Mouse (Mus musculus) midbrain, embryonic 16.5 days (tissue): ENCODE results near the gene Rnps1. TPM values are rescaled to one million over a fixed set of nuclear protein-coding genes. Genes with fewer than 3 reads are reported as not detected.

ENCODE experiments used
- ATAC-seq: fragments of 200-750 bp; cut with Nextera tagmentation; 2 replicates; pipeline ENCODE4 v1.8.0; 2017; ENCODE audit warnings: moderate TSS enrichment
- H3K27ac ChIP-seq: fragments of 300-500 bp; sonication (generic); 2 replicates; pipeline ENCODE4 v1.5.1; 2014; ENCODE audit warnings: mild to moderate bottlenecking, low read length, mixed read lengths
- H3K27me3 ChIP-seq: fragments of 300-500 bp; sonication (generic); 2 replicates; pipeline ENCODE4 v1.6.1; 2014; ENCODE audit warnings: low read depth, low read length, mixed read lengths; ENCODE audit not compliant: control insufficient read depth, insufficient read depth
- H3K36me3 ChIP-seq: fragments of 300-500 bp; sonication (generic); 2 replicates; pipeline ENCODE4 v1.6.1; 2014; ENCODE audit warnings: mild to moderate bottlenecking, low read length, moderate library complexity, mixed read lengths; ENCODE audit not compliant: control insufficient read depth, insufficient read depth
- H3K4me1 ChIP-seq: fragments of 300-500 bp; sonication (generic); 2 replicates; pipeline ENCODE4 v1.6.1; 2014; ENCODE audit warnings: mild to moderate bottlenecking, low read length, mixed read lengths; ENCODE audit not compliant: control insufficient read depth, insufficient read depth
- H3K4me2 ChIP-seq: fragments of 300-500 bp; sonication (generic); 2 replicates; pipeline ENCODE4 v1.6.1; 2014; ENCODE audit warnings: mild to moderate bottlenecking, low read length, mixed read lengths
- H3K4me3 ChIP-seq: fragments of 300-500 bp; sonication (generic); 2 replicates; pipeline ENCODE4 v1.5.1; 2014; ENCODE audit warnings: low read depth, mild to moderate bottlenecking, low read length, moderate library complexity, mixed read lengths
- H3K9ac ChIP-seq: fragments of 300-500 bp; sonication (generic); 2 replicates; pipeline ENCODE4 v1.6.1; 2014; ENCODE audit warnings: low read depth, low read length, mixed read lengths
- H3K9me3 ChIP-seq: fragments of 300-500 bp; sonication (generic); replicated peaks from 2 replicates; pipeline ENCODE4 v1.6.1; 2014; ENCODE audit warnings: mild to moderate bottlenecking, low read length, mixed read lengths; ENCODE audit not compliant: control insufficient read depth, poor library complexity, severe bottlenecking
- WGBS: fragments of 180-500 bp; shearing (Covaris S2); extraction: QIAGEN DNeasy Blood & Tissue Kit; methylation state at CpG from one replicate; pipeline ENCODE4 v1.1.7; 2014; 5-methylcytosine and 5-hydroxymethylcytosine counted together
- polyA plus RNA-seq: library from polyadenylated mRNA; unstranded; fragments of >200 nt; fragmentation: Nextera tagmentation; extraction: Ambion mirVana; gene quantifications from 2 replicates; pipeline ENCODE4 v1.2.1, GENCODE M21; 2015

The Rnps1 gene
- polyA plus RNA-seq, 1 experiment from 2014 or later = 365 TPM

DNA sequence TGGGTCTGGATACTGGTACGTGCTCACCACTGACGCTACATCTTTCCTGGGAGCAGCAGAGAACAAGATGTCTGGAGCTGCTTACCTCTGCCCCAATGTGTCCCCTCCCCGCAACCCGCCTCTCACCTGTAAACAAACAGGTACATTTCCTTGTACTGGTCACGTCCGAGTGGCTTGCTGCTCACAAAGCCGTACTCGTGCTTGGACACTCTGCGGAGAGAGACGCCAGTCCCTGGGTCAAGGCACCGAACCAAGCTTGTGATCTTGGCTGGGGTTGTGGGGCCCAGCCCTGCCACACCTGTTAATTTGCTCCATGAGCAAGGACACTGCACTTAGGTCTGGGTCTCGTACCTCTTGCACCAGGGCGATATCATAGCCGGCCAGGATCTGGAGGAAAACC is 27.7 kb downstream of the Rnps1 start:
- H3K9ac ChIP-seq = no peak overlapping the region
- peaks cover 52% of the 10 kb centered on the region for H3K36me3 ChIP-seq
- 93% methylated on average over 14 of the region's 14 CpGs for WGBS
- H3K27me3 ChIP-seq = no peaks in the 10 kb centered on the region
- H3K4me1 ChIP-seq = no peaks in the 10 kb centered on the region
- no peak overlapping the region for H3K4me3 ChIP-seq
- no peaks in the 10 kb centered on the region for H3K9me3 ChIP-seq
- no peak overlapping the region for H3K27ac ChIP-seq
- no peak for ATAC-seq
- no peak overlapping the region for H3K4me2 ChIP-seq

DNA sequence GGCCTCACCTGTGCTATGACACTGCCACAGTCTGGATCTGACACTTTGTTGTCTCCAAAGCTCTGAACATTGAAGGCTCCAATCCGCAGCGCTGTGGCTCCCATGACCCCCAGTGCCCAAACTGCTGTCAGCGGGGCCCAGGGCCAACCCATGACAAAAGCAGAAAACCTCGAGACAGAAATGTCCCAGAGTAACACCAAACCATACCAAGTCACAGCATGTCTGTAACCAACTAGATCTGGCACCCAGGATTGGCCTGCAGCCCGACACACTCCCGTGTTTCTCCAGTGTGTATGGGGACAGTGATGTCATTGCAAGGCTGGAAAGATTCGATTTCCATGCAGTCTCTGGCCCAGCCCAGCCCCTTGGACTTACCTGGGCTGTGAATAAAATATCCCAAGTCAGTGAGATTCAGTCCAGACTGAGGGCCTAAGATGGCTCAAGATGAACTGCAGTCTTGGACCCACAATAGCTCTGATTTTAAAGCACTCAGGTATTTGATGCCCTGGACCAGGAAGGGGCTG is 28.3 kb downstream of the Rnps1 start, which contains the start of gene Dnase1l2:
Gene Dnase1l2, minus strand, starts transcription at position 474 of the 524 bp plus-strand sequence.
- 82% methylated on average over 7 of the region's 7 CpGs for WGBS
- Histone ChIP-seq H3K9ac (no peak within 1 kb of the TSS), H3K36me3 (peaks cover 56% of the 10 kb centered on the region), H3K9me3 (no peaks in the 10 kb centered on the region), H3K4me2 (no peak within 1 kb of the TSS), H3K27me3 (no peaks in the 10 kb centered on the region), H3K27ac (no peak within 1 kb of the TSS), H3K4me3 (no peak within 1 kb of the TSS), H3K4me1 (no peaks in the 10 kb centered on the region)
- no peak for ATAC-seq

DNA sequence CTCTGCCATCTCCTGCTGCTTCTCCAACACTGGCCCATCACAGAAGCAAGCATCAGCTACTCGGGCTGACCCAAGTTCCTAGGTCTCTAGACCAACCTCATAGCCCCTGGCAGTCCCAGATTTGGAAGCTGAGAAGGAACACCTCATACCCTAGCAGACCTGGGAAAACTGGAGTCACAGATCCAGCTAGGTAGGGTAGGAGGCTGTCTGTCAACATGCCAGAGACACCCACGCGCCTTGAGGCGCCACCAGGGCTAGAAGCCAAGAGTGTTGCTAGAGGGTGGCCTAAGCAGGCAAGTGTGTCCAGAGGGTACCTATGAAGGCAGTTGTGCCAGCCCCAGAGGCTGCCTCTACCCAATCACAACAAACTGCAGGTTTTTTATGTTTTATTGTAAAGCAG is 29.0 kb downstream of the Rnps1 start:
- Histone ChIP-seq H3K27ac (no peak overlapping the region), H3K4me3 (no peak overlapping the region), H3K27me3 (no peaks in the 10 kb centered on the region), H3K36me3 (peaks cover 62% of the 10 kb centered on the region), H3K9me3 (no peaks in the 10 kb centered on the region), H3K4me2 (no peak overlapping the region), H3K4me1 (no peaks in the 10 kb centered on the region), H3K9ac (no peak overlapping the region)
- no peak for ATAC-seq
- WGBS = 95% methylated on average over 4 of the region's 4 CpGs

DNA sequence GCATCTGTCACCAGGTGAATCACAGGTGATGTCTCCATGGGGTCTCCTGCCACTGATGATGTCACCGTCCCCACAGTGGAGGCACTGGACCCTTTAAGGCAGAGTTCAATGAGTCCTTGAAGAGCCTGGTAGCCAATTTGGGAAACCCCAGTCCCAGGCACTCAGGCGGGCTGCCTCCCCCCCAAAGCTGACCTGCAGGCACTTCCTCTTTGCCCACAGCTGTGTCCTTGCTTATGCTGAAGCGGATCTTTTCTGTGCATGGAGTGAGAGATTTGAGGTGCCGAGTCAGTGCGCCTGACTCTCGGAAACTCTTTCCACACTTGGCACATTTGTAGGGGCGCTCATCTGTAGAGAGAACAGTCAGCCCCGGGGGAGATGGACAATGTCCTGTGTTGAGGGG is 32.2 kb downstream of the Rnps1 start:
- Histone ChIP-seq H3K27ac (no peak overlapping the region), H3K27me3 (no peaks in the 10 kb centered on the region), H3K4me1 (no peaks in the 10 kb centered on the region), H3K9me3 (no peaks in the 10 kb centered on the region), H3K4me3 (no peak overlapping the region), H3K9ac (no peak overlapping the region), H3K4me2 (no peak overlapping the region), H3K36me3 (peaks cover 75% of the 10 kb centered on the region)
- ATAC-seq = no peak
- WGBS = 95% methylated on average over 8 of the region's 8 CpGs

DNA sequence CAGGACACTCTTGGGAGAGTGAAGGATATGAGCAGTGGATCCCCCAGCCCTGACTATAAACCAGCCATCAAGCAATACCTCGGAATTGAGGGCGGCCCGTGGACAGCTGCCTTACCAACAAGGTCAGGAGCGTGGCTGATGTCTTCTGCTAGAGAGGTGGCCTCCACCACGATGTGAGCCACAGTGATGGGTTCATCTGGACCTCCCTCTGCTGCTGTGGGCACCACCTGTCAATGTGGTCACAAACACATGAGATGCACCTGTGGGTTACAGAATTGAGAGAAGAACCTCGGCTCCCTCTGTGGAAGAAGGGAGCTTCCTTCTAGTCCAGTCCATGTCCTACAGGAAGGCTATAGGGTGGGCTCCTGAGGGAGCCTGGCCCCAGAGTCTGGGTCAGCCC is 35.1 kb downstream of the Rnps1 start:
- Histone ChIP-seq H3K9me3 (no peaks in the 10 kb centered on the region), H3K9ac (no peak overlapping the region), H3K4me3 (no peak overlapping the region), H3K27ac (no peak overlapping the region), H3K36me3 (peaks cover 56% of the 10 kb centered on the region), H3K4me2 (no peak overlapping the region), H3K4me1 (peaks cover 14% of the 10 kb centered on the region), H3K27me3 (no peaks in the 10 kb centered on the region)
- no peak for ATAC-seq
- 98% methylated on average over 6 of the region's 6 CpGs for WGBS

DNA sequence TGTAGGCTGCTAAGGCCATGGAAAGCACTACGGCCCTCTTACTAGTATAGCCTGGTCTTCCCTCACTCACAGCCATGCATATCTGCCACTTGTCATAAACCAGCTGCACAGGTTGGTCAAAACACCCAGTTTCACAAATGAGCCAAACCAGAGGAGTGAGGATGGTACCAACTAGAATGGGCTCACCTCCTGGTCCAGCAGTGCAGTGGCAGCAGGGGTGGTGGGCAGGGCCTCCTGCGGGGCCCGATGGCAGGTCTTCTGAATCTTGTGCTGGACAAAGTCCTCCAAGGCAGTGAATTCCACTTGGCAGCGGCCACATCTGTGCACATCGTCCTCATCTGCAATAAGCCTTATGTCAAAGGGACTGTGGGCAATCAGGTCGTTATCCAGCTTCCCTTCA is 36.9 kb downstream of the Rnps1 start:
- Histone ChIP-seq H3K4me2 (no peak overlapping the region), H3K4me3 (no peak overlapping the region), H3K9ac (no peak overlapping the region), H3K27ac (no peak overlapping the region), H3K4me1 (peaks cover 14% of the 10 kb centered on the region), H3K27me3 (no peaks in the 10 kb centered on the region), H3K36me3 (peaks cover 42% of the 10 kb centered on the region), H3K9me3 (no peaks in the 10 kb centered on the region)
- 95% methylated on average over 6 of the region's 6 CpGs for WGBS
- ATAC-seq = no peak

DNA sequence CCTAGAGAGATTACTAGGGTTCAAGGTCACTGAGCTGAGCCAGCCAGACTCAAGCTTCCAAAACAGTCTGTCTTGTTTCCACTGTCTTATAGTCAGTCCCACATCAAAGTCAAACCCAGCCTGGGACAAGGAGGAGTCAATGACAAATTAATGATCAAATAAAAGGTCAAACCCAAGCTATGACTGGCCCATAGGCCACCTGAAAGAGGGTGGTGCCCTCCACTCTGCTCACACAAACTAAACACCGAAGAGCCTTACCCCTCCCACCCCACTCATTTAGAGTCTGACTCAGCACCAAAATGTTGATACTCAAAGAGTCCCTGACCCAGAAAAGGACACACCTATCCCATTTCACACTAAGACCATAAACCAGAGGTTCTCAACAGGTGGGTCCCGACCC is 39.0 kb downstream of the Rnps1 start:
- peaks cover 14% of the 10 kb centered on the region for H3K4me1 ChIP-seq
- no peak overlapping the region for H3K9ac ChIP-seq
- H3K27me3 ChIP-seq = no peaks in the 10 kb centered on the region
- no peak overlapping the region for H3K4me3 ChIP-seq
- H3K4me2 ChIP-seq = peak overlapping the region; percentile 78
- H3K36me3 ChIP-seq = peaks cover 23% of the 10 kb centered on the region
- no peak overlapping the region for H3K27ac ChIP-seq
- no peaks in the 10 kb centered on the region for H3K9me3 ChIP-seq
- ATAC-seq = no peak
- WGBS = 91% methylated on average over 2 of the region's 2 CpGs

DNA sequence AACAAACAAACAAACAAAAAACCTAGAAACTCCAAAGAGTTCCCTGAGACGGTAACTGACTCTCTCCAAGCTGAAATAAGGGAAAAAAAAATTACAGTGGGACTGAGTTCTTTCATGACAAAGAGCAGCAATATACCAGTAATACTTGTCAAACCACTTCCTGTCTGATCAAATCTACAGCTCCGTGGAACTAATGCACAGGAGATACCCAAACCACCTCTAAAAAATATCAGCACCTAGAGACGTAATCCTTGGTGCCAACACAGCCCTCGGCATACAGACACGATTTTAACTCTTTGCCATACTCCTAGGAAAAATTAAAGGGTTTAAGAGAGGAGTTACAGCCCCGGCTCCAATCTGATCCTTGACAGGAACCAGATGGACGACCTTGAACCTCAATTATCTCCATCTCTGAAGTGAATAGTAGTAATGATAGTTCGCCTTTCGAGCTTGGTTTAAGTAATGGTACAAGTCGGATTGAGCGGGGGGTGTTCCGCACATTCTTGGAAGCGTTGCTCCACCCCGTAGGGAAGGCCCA is 39.9 kb downstream of the Rnps1 start:
- Histone ChIP-seq H3K4me1 (peaks cover 14% of the 10 kb centered on the region), H3K27me3 (no peaks in the 10 kb centered on the region), H3K27ac (peak overlapping the region; percentile 93), H3K36me3 (peaks cover 17% of the 10 kb centered on the region), H3K4me2 (peak overlapping the region; percentile 78), H3K9ac (peak overlapping the region; percentile 82), H3K4me3 (peak overlapping the region; percentile 72), H3K9me3 (no peaks in the 10 kb centered on the region)
- 7% methylated on average over 14 of the region's 14 CpGs for WGBS
- no peak for ATAC-seq

DNA sequence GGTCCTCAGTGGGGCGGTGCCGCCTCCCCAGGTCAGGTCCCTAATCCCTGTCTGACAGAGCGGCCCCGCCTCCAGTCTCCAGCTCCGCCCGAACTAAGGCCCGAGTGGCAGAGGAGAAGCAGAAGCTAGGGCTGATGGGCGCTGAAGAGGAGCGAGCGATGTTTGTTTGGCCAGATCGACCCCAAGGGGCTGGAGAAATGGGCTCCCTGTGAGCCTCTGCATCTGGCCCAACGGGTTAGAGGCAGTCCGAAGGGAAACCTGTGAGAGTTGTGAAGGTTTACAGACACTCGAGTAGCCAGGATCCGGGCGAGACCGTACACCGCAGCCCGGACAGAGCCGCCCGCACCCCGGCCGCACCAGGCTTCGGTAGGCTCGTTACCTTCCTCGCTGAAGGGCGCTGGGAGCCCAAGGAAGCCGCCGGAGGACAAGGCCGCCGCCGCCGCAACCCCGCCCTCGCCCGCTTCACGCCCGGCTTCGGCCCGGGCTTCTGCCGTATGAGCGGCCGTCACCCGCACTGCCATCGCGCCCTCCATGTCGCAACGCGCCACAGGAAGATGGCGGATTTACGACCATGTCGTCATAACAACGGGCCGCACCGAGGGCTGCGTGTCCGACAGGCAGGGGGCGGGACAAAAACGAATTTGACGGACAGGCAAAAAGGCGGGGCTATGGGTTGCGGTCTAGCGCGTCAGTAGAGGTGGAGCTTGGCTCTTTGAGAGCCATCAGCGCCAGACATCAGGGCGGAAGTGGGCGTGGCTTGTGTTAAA is 40.6 kb downstream of the Rnps1 start:
- Histone ChIP-seq H3K9me3 (no peaks in the 10 kb centered on the region), H3K4me3 (peak overlapping the region; percentile 72), H3K4me1 (peaks cover 14% of the 10 kb centered on the region), H3K27me3 (no peaks in the 10 kb centered on the region), H3K9ac (peak overlapping the region; percentile 82), H3K36me3 (peaks cover 12% of the 10 kb centered on the region; the same call in 1 of the 2 replicates), H3K4me2 (peak overlapping the region; percentile 78), H3K27ac (peak overlapping the region; percentile 93)
- ATAC-seq = peak; percentile 94
- under 1% methylated on average over 67 of the region's 67 CpGs for WGBS
